Mouse (Mus musculus) yolk sac, embryonic 10.5 days (tissue): ENCODE data around the gene Pum2.

Experiments
- DNase-seq: peaks from one replicate; pipeline ENCODE4 v3.0.0-alpha.2; 2017; ENCODE audit warnings: low spot score

Pum2 gene

GRCm38 (mm10) chr12:8761058-8761457, 87.1 kb downstream of the Pum2 start:
- no peak for DNase-seq

GRCm38 (mm10) chr12:8762667-8763066, 88.7 kb downstream of the Pum2 start:
- no peak for DNase-seq

GRCm38 (mm10) chr12:8764221-8764930, 90.4 kb downstream of the Pum2 start:
- no peak for DNase-seq

- DNase-seq, result peak; percentile 96
These were observed 97.3 kb downstream of the Pum2 start, which contains the start of gene Sdc1 for GRCm38 (mm10) chr12:8770946-8771843. Gene Sdc1 (plus strand): TSS chr12:8771323.

GRCm38 (mm10) chr12:8771844-8772380, 98.0 kb downstream of the Pum2 start:
- no peak for DNase-seq

- DNase-seq, result peak; percentile 69
These were observed 98.7 kb downstream of the Pum2 start for GRCm38 (mm10) chr12:8772451-8773143.

- no peak for DNase-seq
These were observed 99.4 kb downstream of the Pum2 start for GRCm38 (mm10) chr12:8773336-8773735.

GRCm38 (mm10) chr12:8774183-8774582, 100.2 kb downstream of the Pum2 start:
- DNase-seq, result no peak

GRCm38 (mm10) chr12:8776206-8776605, 102.3 kb downstream of the Pum2 start:
- DNase-seq, result no peak

- no peak for DNase-seq
These were observed 102.8 kb downstream of the Pum2 start for GRCm38 (mm10) chr12:8776741-8777140.

GRCm38 (mm10) chr12:8778106-8778505, 104.2 kb downstream of the Pum2 start:
- no peak for DNase-seq

- no peak for DNase-seq
These were observed 105.9 kb downstream of the Pum2 start for GRCm38 (mm10) chr12:8779851-8780250.

GRCm38 (mm10) chr12:8781121-8781520, 107.2 kb downstream of the Pum2 start:
- no peak for DNase-seq

- DNase-seq, result no peak
These were observed 107.9 kb downstream of the Pum2 start for GRCm38 (mm10) chr12:8781681-8782378.

- DNase-seq, result no peak
These were observed 108.6 kb downstream of the Pum2 start for GRCm38 (mm10) chr12:8782565-8782964.

- no peak for DNase-seq
These were observed 110.3 kb downstream of the Pum2 start for GRCm38 (mm10) chr12:8784189-8784588.

- no peak for DNase-seq
These were observed 112.5 kb downstream of the Pum2 start for GRCm38 (mm10) chr12:8786476-8786875.

- DNase-seq, result no peak
These were observed 113.2 kb downstream of the Pum2 start for GRCm38 (mm10) chr12:8786984-8787730.

GRCm38 (mm10) chr12:8788469-8788868, 114.5 kb downstream of the Pum2 start:
- no peak for DNase-seq

- no peak for DNase-seq
These were observed 116.7 kb downstream of the Pum2 start for GRCm38 (mm10) chr12:8790615-8791014.
